Comparison of ENCODE assay signal across 1 mouse cellular context in the genomic region with DNA sequence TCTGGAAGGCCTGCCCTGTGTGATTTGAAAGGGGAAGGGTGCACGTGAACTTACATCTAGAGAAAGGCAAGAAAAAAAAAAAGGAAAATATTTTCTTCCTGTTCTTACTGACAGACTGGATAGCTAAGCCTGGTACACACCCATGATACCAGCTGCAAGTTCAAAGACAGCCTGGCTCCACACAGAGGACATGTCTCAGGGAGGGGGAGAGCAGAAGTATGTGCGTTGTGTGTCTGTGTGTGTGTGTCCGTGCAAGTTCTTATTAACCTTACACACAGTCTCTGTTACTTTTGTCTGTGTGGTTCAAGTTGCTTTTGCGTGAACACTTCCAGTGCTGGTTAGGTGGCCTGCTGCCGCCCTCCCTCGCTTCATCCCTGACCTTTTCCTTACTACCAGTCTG.
TF ChIP-seq lines count a peak whose summit lies in the region.

No protein-coding gene starts in this region.

TF ChIP-seq in CH12.LX, 34 proteins besides CTCF, POLR2A, EP300 and RAD21 (continued from another document):
- TF ChIP-seq KAT2A (IDR thresholded peaks at IDR 0.05; ENCODE audit: insufficient replicate concordance, low read length), result no peak
- TF ChIP-seq ETS1 (conservative IDR thresholded peaks at IDR 0.05; ENCODE audit: low read depth, low read length), result no peak
- no peak for TF ChIP-seq MEF2A (IDR thresholded peaks at IDR 0.05; ENCODE audit: borderline replicate concordance, low read depth, low read length)
- no peak for TF ChIP-seq PAX5 (IDR thresholded peaks at IDR 0.05; ENCODE audit: low read length)
- no peak for TF ChIP-seq ELF1 (IDR thresholded peaks at IDR 0.05; ENCODE audit: low read depth, low read length)
- no peak for TF ChIP-seq USF1 (IDR thresholded peaks at IDR 0.05; ENCODE audit: low read depth, low read length)
- no peak for TF ChIP-seq E2F4 (IDR thresholded peaks at IDR 0.05; ENCODE audit: insufficient replicate concordance, low read depth, low read length)
- TF ChIP-seq POLR2AphosphoS2 (IDR thresholded peaks at IDR 0.05; ENCODE audit: low read depth, low read length), result no peak
